In genomic region chr4:129985671-129986441, GRCm38 (mm10) we compare ENCODE assay signal across 8 mouse cellular contexts. TPM values are rescaled to one million over a fixed set of nuclear protein-coding genes. Genes with fewer than 3 reads are reported as not detected.
DNase-seq lines count a peak whose midpoint lies in the region; ATAC-seq and TF ChIP-seq lines count a peak whose summit lies in the region.
"Had no signal": no experiment of that assay in that cellular context is flagged by ENCODE, and none has a peak within 500 bp of the region (broad histone marks: within the 10 kb centered on the region; RNA-seq: fewer than 3 reads in every experiment).

No protein-coding gene starts in this region.

- 2% methylated on average over 58 of the region's 58 CpGs for WGBS in intestine, postnatal 0 days
- under 1% methylated on average over 57 of the region's 58 CpGs for WGBS in limb, embryonic 13.5 days
- WGBS in midbrain, embryonic 16.5 days = under 1% methylated on average over 56 of the region's 58 CpGs
- WGBS in stomach, embryonic 14.5 days = 1% methylated on average over 58 of the region's 58 CpGs

- H3K27ac ChIP-seq in intestine, postnatal 0 days (ENCODE audit: low read depth, low read length) = no peak overlapping the region
- no peak overlapping the region for H3K27ac ChIP-seq in limb, embryonic 13.5 days
- peak overlapping the region; percentile 89 for H3K27ac ChIP-seq in midbrain, embryonic 16.5 days (ENCODE audit: low read length)
- H3K27ac ChIP-seq in stomach, embryonic 14.5 days (ENCODE audit: low read length) = no peak overlapping the region

- peak overlapping the region; percentile 51 for H3K4me3 ChIP-seq in intestine, postnatal 0 days (ENCODE audit: low read depth, low read length)
- H3K4me3 ChIP-seq in limb, embryonic 13.5 days = peak overlapping the region; percentile 67
- peak overlapping the region; percentile 93 for H3K4me3 ChIP-seq in midbrain, embryonic 16.5 days (ENCODE audit: low read depth, low read length)
- H3K4me3 ChIP-seq in stomach, embryonic 14.5 days (ENCODE audit: low read depth, low read length) = peak overlapping the region; percentile 63

- H3K36me3 ChIP-seq in intestine, postnatal 0 days (ENCODE audit: control insufficient read depth, insufficient read depth) = no peaks in the 10 kb centered on the region
- H3K36me3 ChIP-seq in limb, embryonic 13.5 days = no peaks in the 10 kb centered on the region
- H3K36me3 ChIP-seq in midbrain, embryonic 16.5 days (ENCODE audit: control insufficient read depth, insufficient read depth, low read length) = no peaks in the 10 kb centered on the region
- H3K36me3 ChIP-seq in stomach, embryonic 14.5 days (ENCODE audit: control insufficient read depth, insufficient read depth, low read length) = no peaks in the 10 kb centered on the region

- no peaks in the 10 kb centered on the region; the same call in 1 of the 2 replicates for H3K4me1 ChIP-seq in intestine, postnatal 0 days (replicated peaks; ENCODE audit: control insufficient read depth, insufficient read depth, low read length)
- peaks cover 67% of the 10 kb centered on the region for H3K4me1 ChIP-seq in limb, embryonic 13.5 days
- peaks cover 63% of the 10 kb centered on the region for H3K4me1 ChIP-seq in midbrain, embryonic 16.5 days (ENCODE audit: control insufficient read depth, insufficient read depth, low read length)
- H3K4me1 ChIP-seq in stomach, embryonic 14.5 days (ENCODE audit: control insufficient read depth, insufficient read depth, low read length) = peaks cover 25% of the 10 kb centered on the region

- peaks cover 71% of the 10 kb centered on the region for H3K27me3 ChIP-seq in intestine, postnatal 0 days (replicated peaks; ENCODE audit: control insufficient read depth, insufficient read depth, low read length)
- peaks cover 77% of the 10 kb centered on the region for H3K27me3 ChIP-seq in limb, embryonic 13.5 days
- no peaks in the 10 kb centered on the region for H3K27me3 ChIP-seq in midbrain, embryonic 16.5 days (ENCODE audit: control insufficient read depth, insufficient read depth, low read depth, low read length)
- H3K27me3 ChIP-seq in stomach, embryonic 14.5 days (ENCODE audit: control insufficient read depth, insufficient read depth, low read length) = peaks cover 10% of the 10 kb centered on the region; the same call in 1 of the 2 replicates

- H3K4me2 ChIP-seq in intestine, postnatal 0 days (replicated peaks; ENCODE audit: low read depth) = peak overlapping the region; percentile 94
- H3K4me2 ChIP-seq in limb, embryonic 13.5 days (replicated peaks) = peak overlapping the region; percentile 84
- peak overlapping the region; percentile 85 for H3K4me2 ChIP-seq in midbrain, embryonic 16.5 days (ENCODE audit: low read length)
- H3K4me2 ChIP-seq in stomach, embryonic 14.5 days (replicated peaks; ENCODE audit: low read depth, low read length) = peak overlapping the region; percentile 97

- no peak for ATAC-seq in intestine, postnatal 0 days
- ATAC-seq in limb, embryonic 13.5 days (ENCODE audit: low FRiP score, low read depth) = 0 out of 2 replicates have a peak, but pooled peaks have one; percentile 1
- ATAC-seq in midbrain, embryonic 16.5 days = peak; percentile 17
- ATAC-seq in stomach, embryonic 14.5 days (ENCODE audit: insufficient number of reproducible peaks, insufficient read depth, low FRiP score, low read depth) = no peak

- DNase-seq in adrenal gland, adult 2 months = peak; percentile 78
- DNase-seq in cerebellum, adult 9-10 months = peak; percentile 80
- DNase-seq in frontal cortex, postnatal 36 days (ENCODE audit: low spot score in 2 of 2) = peak; percentile 81 to 82

- no peaks in the 10 kb centered on the region for H3K9me3 ChIP-seq in intestine, postnatal 0 days (ENCODE audit: control insufficient read depth)
- no peaks in the 10 kb centered on the region for H3K9me3 ChIP-seq in limb, embryonic 13.5 days
- no peaks in the 10 kb centered on the region for H3K9me3 ChIP-seq in midbrain, embryonic 16.5 days (replicated peaks; ENCODE audit: control insufficient read depth, low read length, poor library complexity, severe bottlenecking)
- H3K9me3 ChIP-seq in stomach, embryonic 14.5 days (ENCODE audit: control insufficient read depth, low read depth, low read length) = no peaks in the 10 kb centered on the region

- no peak overlapping the region for H3K9ac ChIP-seq in intestine, postnatal 0 days (ENCODE audit: low read depth, low read length)
- peak overlapping the region; percentile 77 for H3K9ac ChIP-seq in limb, embryonic 13.5 days
- peak overlapping the region; percentile 90 for H3K9ac ChIP-seq in midbrain, embryonic 16.5 days (ENCODE audit: low read depth, low read length)
- H3K9ac ChIP-seq in stomach, embryonic 14.5 days (replicated peaks; ENCODE audit: low read depth, low read length) = peak overlapping the region; percentile 45

- peak; percentile 70 for TF ChIP-seq CTCF in intestine, postnatal 0 days (IDR thresholded peaks at IDR 0.05; ENCODE audit: low read depth)

RNA-seq across cellular contexts. Expression of gene Adgrb2, which starts 1.2 kb away (rescaled TPM):
- 10 to 100 TPM; 18.7 to 24.9 TPM for total RNA-seq in adrenal gland, adult 2 months (2021)
- 87.5 and 105 TPM in 2 replicates for polyA plus RNA-seq in adrenal gland, adult 2 months (2012; rRNA removed)
- polyA plus RNA-seq in intestine, postnatal 0 days (2015; fragmentation: Nextera tagmentation; extraction: Ambion mirVana) = 0.43 and 0.70 TPM in 2 replicates
- 4.0 and 4.8 TPM in 2 replicates for polyA plus RNA-seq in limb, embryonic 13.5 days (2015; fragmentation: Nextera tagmentation; extraction: Ambion mirVana)
- 15.8 and 17.0 TPM in 2 replicates for polyA plus RNA-seq in midbrain, embryonic 16.5 days (2015; fragmentation: Nextera tagmentation; extraction: Ambion mirVana)
- polyA plus RNA-seq in stomach, embryonic 14.5 days (2014; fragmentation: Nextera tagmentation; extraction: Ambion mirVana) = 2.6 and 4.0 TPM in 2 replicates

RNA-seq across cellular contexts. Expression of gene Spocd1, which starts 56.8 kb away (rescaled TPM):
- 1 to 10 TPM in 1 of 2 experiments, under 1 TPM in 1; 0.92 to 1.1 TPM for total RNA-seq in adrenal gland, adult 2 months (2021)
- polyA plus RNA-seq in adrenal gland, adult 2 months (2012; rRNA removed) = 3.2 and 3.7 TPM in 2 replicates
- not detected in 2 replicates for polyA plus RNA-seq in intestine, postnatal 0 days (2015; fragmentation: Nextera tagmentation; extraction: Ambion mirVana)
- polyA plus RNA-seq in limb, embryonic 13.5 days (2015; fragmentation: Nextera tagmentation; extraction: Ambion mirVana) = 0.06 TPM in 2 replicates
- polyA plus RNA-seq in midbrain, embryonic 16.5 days (2015; fragmentation: Nextera tagmentation; extraction: Ambion mirVana) = not detected in 2 replicates
- not detected in 2 replicates for polyA plus RNA-seq in stomach, embryonic 14.5 days (2014; fragmentation: Nextera tagmentation; extraction: Ambion mirVana)
- polyA plus RNA-seq: gonadal fat pad, adult 2 months had no signal

Comparison
In these comparisons a context has a peak if more than half of its experiments do, and no peak if none do; other contexts are left out.
1. ATAC-seq: peak in limb, embryonic 13.5 days (single experiment) and midbrain, embryonic 16.5 days (single experiment); none in intestine, postnatal 0 days (single experiment) and stomach, embryonic 14.5 days (single experiment).
2. Peak in every context shown above with its lines, with median percentiles within 50 percentile points of each other: DNase-seq, H3K4me2 ChIP-seq and H3K4me3 ChIP-seq.